Mouse (Mus musculus): ENCODE measurements around the gene Spag7.

GRCm38 (mm10) chr11:70688372-70688771 is 19.2 kb upstream of the Spag7 start:
- TF ChIP-seq POLR2A (IDR thresholded peaks at IDR 0.05; ENCODE audit: borderline replicate concordance, extremely low read depth, insufficient read depth, insufficient read length, poor library complexity, severe bottlenecking) (no peak), CTCF (IDR thresholded peaks at IDR 0.05; ENCODE audit: borderline replicate concordance, extremely low read depth, insufficient read depth, insufficient read length) (no peak)

Measured in brain, embryonic 14.5 days (tissue).